Mouse (Mus musculus) lung, embryonic 15.5 days (tissue): ENCODE measurements around the gene Yaf2. TPM values are rescaled to one million over a fixed set of nuclear protein-coding genes. Genes with fewer than 3 reads are reported as not detected.

Experiments used
- ATAC-seq: fragments of 200-750 bp; cut with Nextera tagmentation; 2 replicates; pipeline ENCODE4 v1.8.0; 2017; ENCODE audit warnings: moderate number of reproducible peaks, borderline replicate concordance; ENCODE audit not compliant: low FRiP score, low TSS enrichment; ENCODE audit errors: extremely low read depth
- H3K27ac ChIP-seq: fragments of 300-500 bp; sonication (generic); 2 replicates; pipeline ENCODE4 v1.5.1; 2015; ENCODE audit warnings: moderate library complexity, mild to moderate bottlenecking, inconsistent platforms
- H3K27me3 ChIP-seq: fragments of 300-500 bp; sonication (generic); 2 replicates; pipeline ENCODE4 v1.6.1; 2015; ENCODE audit warnings: inconsistent platforms
- H3K36me3 ChIP-seq: fragments of 300-500 bp; sonication (generic); 2 replicates; pipeline ENCODE4 v1.6.1; 2015; ENCODE audit warnings: inconsistent platforms
- H3K4me1 ChIP-seq: fragments of 300-500 bp; sonication (generic); 2 replicates; pipeline ENCODE4 v1.6.1; 2015; ENCODE audit warnings: inconsistent platforms
- H3K4me2 ChIP-seq: fragments of 300-500 bp; sonication (generic); 2 replicates; pipeline ENCODE4 v1.6.1; 2015; ENCODE audit warnings: inconsistent platforms, mild to moderate bottlenecking, moderate library complexity
- H3K4me3 ChIP-seq: fragments of 300-500 bp; sonication (generic); 2 replicates; pipeline ENCODE4 v1.5.1; 2015; ENCODE audit warnings: mild to moderate bottlenecking, inconsistent platforms
- H3K9ac ChIP-seq: fragments of 300-500 bp; sonication (generic); 2 replicates; pipeline ENCODE4 v1.6.1; 2015; ENCODE audit warnings: inconsistent platforms
- H3K9me3 ChIP-seq: fragments of 300-500 bp; sonication (generic); 2 replicates; pipeline ENCODE4 v1.6.1; 2016; ENCODE audit warnings: inconsistent platforms
- WGBS: fragments of 180-500 bp; shearing (Covaris S2); methylation state at CpG from one replicate; pipeline ENCODE4 v1.1.7; 2015; 5-methylcytosine and 5-hydroxymethylcytosine counted together
- polyA plus RNA-seq: library from polyadenylated mRNA; unstranded; fragments of >200 nt; fragmentation: Nextera tagmentation; extraction: Ambion mirVana; gene quantifications from 2 replicates; pipeline ENCODE4 v1.2.1, GENCODE M21; 2015

Gene Yaf2
- polyA plus RNA-seq, 1 experiment from 2014 or later = 89.9 TPM

DNA sequence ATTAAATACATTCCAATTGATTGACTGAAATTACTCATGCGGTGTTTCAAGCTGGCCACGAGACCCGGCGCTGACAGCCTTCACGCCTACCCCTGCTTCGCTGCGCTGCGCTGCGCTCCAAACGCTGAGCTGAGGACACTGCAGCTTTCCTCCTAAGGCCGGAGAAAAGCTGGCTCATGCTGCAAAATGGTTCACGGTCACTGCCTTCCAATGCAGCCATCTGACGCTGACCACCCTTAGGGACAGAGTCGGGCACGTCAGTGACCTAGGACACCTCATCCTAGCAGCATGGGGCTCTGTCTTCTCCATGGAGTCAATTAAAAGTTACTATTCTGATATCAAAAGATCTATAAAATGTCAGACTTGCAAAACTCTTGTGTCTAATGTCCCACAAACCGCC, 70.4 kb downstream of the Yaf2 start:
- Histone ChIP-seq H3K4me3 (no peak overlapping the region), H3K4me1 (peaks cover 16% of the 10 kb centered on the region), H3K27me3 (no peaks in the 10 kb centered on the region), H3K9me3 (no peaks in the 10 kb centered on the region), H3K36me3 (peaks cover 2% of the 10 kb centered on the region), H3K4me2 (no peak overlapping the region), H3K27ac (no peak overlapping the region), H3K9ac (no peak overlapping the region)
- ATAC-seq = no peak
- 89% methylated on average over 16 of the region's 16 CpGs for WGBS

GRCm38 (mm10) chr15:93265728-93266127, 71.0 kb downstream of the Yaf2 start:
- Histone ChIP-seq H3K4me2 (no peak overlapping the region), H3K27ac (no peak overlapping the region), H3K36me3 (peaks cover 7% of the 10 kb centered on the region), H3K9ac (no peak overlapping the region), H3K4me1 (peaks cover 16% of the 10 kb centered on the region), H3K9me3 (no peaks in the 10 kb centered on the region), H3K27me3 (no peaks in the 10 kb centered on the region), H3K4me3 (no peak overlapping the region)
- ATAC-seq = no peak
- WGBS = 51% methylated on average over 2 of the region's 2 CpGs

GRCm38 (mm10) chr15:93265231-93265630, 71.5 kb downstream of the Yaf2 start:
- Histone ChIP-seq H3K4me3 (no peak overlapping the region), H3K4me2 (no peak overlapping the region), H3K9ac (no peak overlapping the region), H3K27me3 (no peaks in the 10 kb centered on the region), H3K4me1 (peaks cover 13% of the 10 kb centered on the region), H3K36me3 (peaks cover 7% of the 10 kb centered on the region), H3K27ac (no peak overlapping the region), H3K9me3 (no peaks in the 10 kb centered on the region)
- 61% methylated on average over 3 of the region's 3 CpGs for WGBS
- ATAC-seq = no peak

GRCm38 (mm10) chr15:93264221-93264620, 72.5 kb downstream of the Yaf2 start:
- 76% methylated on average over 3 of the region's 3 CpGs for WGBS
- no peak overlapping the region for H3K9ac ChIP-seq
- H3K36me3 ChIP-seq = peaks cover 7% of the 10 kb centered on the region; the same call in 1 of the 2 replicates
- no peak overlapping the region for H3K4me3 ChIP-seq
- H3K4me2 ChIP-seq = no peak overlapping the region
- peaks cover 13% of the 10 kb centered on the region for H3K4me1 ChIP-seq
- no peak for ATAC-seq
- H3K27ac ChIP-seq = no peak overlapping the region
- H3K27me3 ChIP-seq = no peaks in the 10 kb centered on the region
- H3K9me3 ChIP-seq = no peaks in the 10 kb centered on the region

- no peaks in the 10 kb centered on the region for H3K9me3 ChIP-seq
- no peak for ATAC-seq
- H3K36me3 ChIP-seq = peaks cover 7% of the 10 kb centered on the region; the same call in 1 of the 2 replicates
- no peaks in the 10 kb centered on the region for H3K27me3 ChIP-seq
- H3K4me3 ChIP-seq = no peak overlapping the region
- no peak overlapping the region for H3K4me2 ChIP-seq
- WGBS = 73% methylated on average over 7 of the region's 7 CpGs
- H3K9ac ChIP-seq = no peak overlapping the region
- H3K4me1 ChIP-seq = peaks cover 13% of the 10 kb centered on the region
- H3K27ac ChIP-seq = no peak overlapping the region
These were observed 73.2 kb downstream of the Yaf2 start for GRCm38 (mm10) chr15:93263566-93263965.

- Histone ChIP-seq H3K4me1 (peaks cover 13% of the 10 kb centered on the region), H3K9me3 (no peaks in the 10 kb centered on the region), H3K27ac (no peak overlapping the region), H3K4me2 (no peak overlapping the region), H3K27me3 (no peaks in the 10 kb centered on the region), H3K9ac (no peak overlapping the region), H3K36me3 (peaks cover 12% of the 10 kb centered on the region; the same call in 1 of the 2 replicates), H3K4me3 (no peak overlapping the region)
- no peak for ATAC-seq
- WGBS = 36% methylated on average over 5 of the region's 5 CpGs
These were observed 73.9 kb downstream of the Yaf2 start for GRCm38 (mm10) chr15:93262818-93263217.

GRCm38 (mm10) chr15:93262274-93262673, 74.5 kb downstream of the Yaf2 start:
- WGBS = 49% methylated on average over 5 of the region's 5 CpGs
- ATAC-seq = no peak; the same call in 1 of the 2 replicates
- Histone ChIP-seq H3K9ac (no peak overlapping the region), H3K27ac (no peak overlapping the region), H3K4me1 (peaks cover 13% of the 10 kb centered on the region), H3K36me3 (peaks cover 18% of the 10 kb centered on the region), H3K9me3 (no peaks in the 10 kb centered on the region), H3K4me3 (no peak overlapping the region), H3K27me3 (no peaks in the 10 kb centered on the region), H3K4me2 (no peak overlapping the region)

DNA sequence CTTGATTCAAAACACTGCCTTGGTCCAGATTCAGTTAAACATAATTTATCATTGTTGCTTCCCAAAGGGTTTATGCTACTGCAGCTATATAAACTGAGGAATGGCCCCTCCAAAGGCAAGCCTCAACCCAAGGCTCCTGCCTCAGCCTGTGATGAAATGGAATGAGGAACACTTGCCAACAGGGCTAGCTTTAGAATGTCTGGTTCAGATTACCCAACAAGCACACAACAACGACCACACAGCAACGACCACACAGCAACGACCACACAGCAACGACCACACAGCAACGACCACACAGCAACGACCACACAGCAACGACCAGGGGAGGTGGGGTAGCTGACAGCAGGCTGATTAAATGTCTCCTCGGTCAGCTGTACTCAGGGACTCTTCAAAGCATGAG, 76.8 kb downstream of the Yaf2 start:
- H3K36me3 ChIP-seq = peaks cover 32% of the 10 kb centered on the region
- 83% methylated on average over 8 of the region's 8 CpGs for WGBS

DNA sequence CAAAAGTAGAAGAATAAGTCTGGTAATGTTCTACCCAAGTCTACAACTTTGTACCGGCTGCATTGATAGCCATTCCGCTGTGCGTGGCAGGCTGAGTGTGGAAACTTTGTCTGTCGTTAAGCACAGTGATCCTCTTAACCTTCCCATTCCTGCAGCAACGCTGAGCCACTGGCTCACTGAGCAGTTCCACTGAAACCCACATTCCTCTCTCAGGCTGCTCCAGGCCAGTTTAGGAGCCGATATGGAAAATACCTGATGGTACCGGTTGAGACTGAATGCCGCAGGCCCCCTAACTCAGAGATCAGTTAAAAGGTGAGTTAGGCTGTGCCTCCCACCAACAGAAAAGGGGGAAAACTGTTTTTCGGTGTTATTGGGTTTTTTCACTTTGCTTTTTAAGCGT, 81.4 kb downstream of the Yaf2 start:
- Histone ChIP-seq H3K27me3 (no peaks in the 10 kb centered on the region), H3K4me2 (no peak overlapping the region), H3K9ac (no peak overlapping the region), H3K36me3 (peaks cover 35% of the 10 kb centered on the region), H3K9me3 (no peaks in the 10 kb centered on the region), H3K4me1 (peaks cover 7% of the 10 kb centered on the region), H3K27ac (no peak overlapping the region), H3K4me3 (no peak overlapping the region)
- 72% methylated on average over 10 of the region's 10 CpGs for WGBS
- ATAC-seq = no peak

More for the DNA sequence above, 76.8 kb downstream of the Yaf2 start:
- no peak for ATAC-seq
- H3K9ac ChIP-seq = no peak overlapping the region
- peaks cover 13% of the 10 kb centered on the region for H3K4me1 ChIP-seq
- no peak overlapping the region for H3K4me3 ChIP-seq
- H3K4me2 ChIP-seq = no peak overlapping the region
- H3K27me3 ChIP-seq = no peaks in the 10 kb centered on the region
- H3K27ac ChIP-seq = no peak overlapping the region
- H3K9me3 ChIP-seq = no peaks in the 10 kb centered on the region

DNA sequence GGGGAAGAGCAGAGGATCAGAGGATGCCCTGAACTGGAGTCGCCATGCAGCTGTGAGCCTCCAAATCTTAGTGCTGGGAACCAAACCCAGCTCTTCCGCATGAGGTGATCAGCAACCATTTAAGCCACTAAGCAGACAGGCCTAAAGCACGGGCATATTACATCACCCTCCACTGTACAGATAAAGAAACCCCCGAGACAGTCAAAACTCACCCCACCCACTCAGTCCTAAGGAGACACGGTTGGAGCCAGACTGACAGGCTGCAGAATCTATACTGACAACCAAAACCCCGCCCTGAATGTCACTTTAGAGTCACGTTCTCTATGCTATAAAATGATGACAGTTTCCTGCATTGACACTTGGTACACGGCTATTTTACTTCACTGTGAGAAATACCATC, 83.6 kb downstream of the Yaf2 start:
- no peak for ATAC-seq
- peaks cover 7% of the 10 kb centered on the region for H3K4me1 ChIP-seq
- WGBS = 61% methylated on average over 8 of the region's 8 CpGs
- no peak overlapping the region for H3K4me3 ChIP-seq
- no peak overlapping the region for H3K9ac ChIP-seq
- H3K27ac ChIP-seq = no peak overlapping the region
- peaks cover 37% of the 10 kb centered on the region for H3K36me3 ChIP-seq
- no peaks in the 10 kb centered on the region for H3K9me3 ChIP-seq
- no peaks in the 10 kb centered on the region for H3K27me3 ChIP-seq
- no peak overlapping the region for H3K4me2 ChIP-seq

GRCm38 (mm10) chr15:93252396-93252795, 84.3 kb downstream of the Yaf2 start:
- Histone ChIP-seq H3K27me3 (no peaks in the 10 kb centered on the region), H3K36me3 (peaks cover 35% of the 10 kb centered on the region), H3K4me2 (no peak overlapping the region), H3K9ac (no peak overlapping the region), H3K9me3 (no peaks in the 10 kb centered on the region), H3K4me1 (peaks cover 7% of the 10 kb centered on the region), H3K4me3 (no peak overlapping the region), H3K27ac (no peak overlapping the region)
- WGBS = 68% methylated on average over 6 of the region's 6 CpGs
- no peak for ATAC-seq

DNA sequence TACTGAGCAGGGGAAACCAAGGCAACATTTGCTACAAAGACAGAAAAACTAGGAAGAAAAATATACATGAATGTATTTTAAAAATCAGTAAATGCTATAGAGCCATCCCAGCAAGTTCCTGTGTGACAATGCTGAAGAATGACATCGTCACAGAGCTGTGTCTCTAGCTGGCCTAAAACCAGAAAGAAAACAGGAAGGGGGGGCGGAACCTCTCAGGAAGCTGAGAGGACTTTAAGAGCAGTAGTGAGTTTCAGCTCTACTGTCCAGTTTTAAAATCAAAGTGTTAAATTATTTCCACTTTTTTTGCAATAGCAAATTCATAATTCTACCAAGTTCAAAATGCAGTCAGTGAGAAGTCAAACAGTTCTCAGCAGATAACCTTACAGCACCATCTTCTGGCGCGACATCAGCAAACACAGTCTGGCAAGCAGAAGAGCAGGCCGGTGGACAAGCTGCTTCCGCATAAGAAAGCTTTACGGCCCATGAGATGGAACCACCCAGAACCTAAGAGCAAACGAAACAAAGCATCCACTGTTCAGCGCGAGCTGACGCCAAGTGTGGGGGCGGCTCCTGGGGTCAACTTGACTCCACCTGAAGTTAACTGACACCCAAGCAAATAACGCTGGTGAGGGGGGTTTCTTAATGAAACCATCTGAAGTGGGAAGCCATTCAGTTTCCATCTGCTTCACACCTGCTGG, 85.0 kb downstream of the Yaf2 start:
- no peaks in the 10 kb centered on the region for H3K27me3 ChIP-seq
- peaks cover 7% of the 10 kb centered on the region for H3K4me1 ChIP-seq
- H3K4me3 ChIP-seq = no peak overlapping the region
- no peak overlapping the region for H3K9ac ChIP-seq
- peaks cover 32% of the 10 kb centered on the region for H3K36me3 ChIP-seq
- ATAC-seq = peak; percentile 55; the same call in 1 of the 2 replicates
- WGBS = 38% methylated on average over 13 of the region's 13 CpGs
- no peaks in the 10 kb centered on the region for H3K9me3 ChIP-seq
- no peak overlapping the region for H3K4me2 ChIP-seq
- 0 out of 2 replicates have a peak overlapping the region, but pooled peaks have one; percentile 19 for H3K27ac ChIP-seq
